Mouse (Mus musculus) CH12.LX (cell line): ENCODE data around the gene Casq2. TPM values are rescaled to one million over a fixed set of nuclear protein-coding genes. Genes with fewer than 3 reads are reported as not detected.

Source experiments
- DNase-seq: peaks from one replicate; pipeline ENCODE4 v3.0.0-alpha.2; 2013; ENCODE audit errors: extremely low read depth
- H3K27ac ChIP-seq: 2 replicates; pipeline ENCODE4 v1.5.1; 2012; ENCODE audit warnings: low read depth, mild to moderate bottlenecking, control low read depth, moderate library complexity; ENCODE audit not compliant: insufficient read depth
- H3K27me3 ChIP-seq: replicated peaks from 2 replicates; pipeline ENCODE3; 2012; ENCODE audit warnings: inconsistent platforms
- H3K36me3 ChIP-seq, 2 experiments: replicated peaks in 1 of 2; 2 replicates each; pipeline versions ENCODE3 to v1.6.1; 2012; ENCODE audit warnings: inconsistent platforms in 1 of 2, low read length in 1 of 2, mild to moderate bottlenecking in 1 of 2, mixed read lengths in 1 of 2, moderate library complexity in 1 of 2; ENCODE audit not compliant: control insufficient read depth in 1 of 2, insufficient read depth in 1 of 2
- H3K4me1 ChIP-seq, 2 experiments: 2 replicates each; pipeline ENCODE4 v1.6.1; 2012; ENCODE audit warnings: inconsistent platforms in 1 of 2, moderate library complexity in 1 of 2; ENCODE audit not compliant: insufficient read depth in 2 of 2, control insufficient read depth in 1 of 2
- H3K4me2 ChIP-seq: 2 replicates; pipeline ENCODE4 v1.6.1; 2012; ENCODE audit warnings: low read depth, mild to moderate bottlenecking, control low read depth; ENCODE audit not compliant: poor library complexity, insufficient read depth, severe bottlenecking
- H3K4me3 ChIP-seq, 3 experiments: fragments of 150-350 bp in 1 of 3; sonication (generic) in 1 of 3; replicated peaks in 1 of 3; 2 replicates each; pipeline versions ENCODE3 to v1.5.1; 2011 to 2012; ENCODE audit warnings: low read depth in 2 of 3, low read length in 2 of 3, mild to moderate bottlenecking in 2 of 3, moderate library complexity in 2 of 3, control low read depth in 1 of 3, improper control_type of control experiment in 1 of 3, inconsistent platforms in 1 of 3, mixed read lengths in 1 of 3; ENCODE audit not compliant: poor library complexity in 1 of 3
- H3K79me2 ChIP-seq: replicated peaks from 2 replicates; pipeline ENCODE4 v1.6.1; 2012; ENCODE audit warnings: mild to moderate bottlenecking, moderate library complexity; ENCODE audit not compliant: control insufficient read depth, poor library complexity, insufficient read depth, severe bottlenecking; ENCODE audit errors: extremely low read depth
- H3K9ac ChIP-seq: 2 replicates; pipeline ENCODE4 v1.6.1; 2012; ENCODE audit warnings: low read depth, mild to moderate bottlenecking, control low read depth, moderate library complexity; ENCODE audit not compliant: insufficient read depth
- H3K9me3 ChIP-seq: replicated peaks from 2 replicates; pipeline ENCODE3; 2012; ENCODE audit warnings: low read length, inconsistent platforms, mixed read lengths
- BHLHE40 ChIP-seq: IDR thresholded peaks from 2 replicates; pipeline ENCODE4 v1.6.1; 2011; ENCODE audit warnings: mild to moderate bottlenecking, low read depth, low read length, improper control_type of control experiment
- CHD1 ChIP-seq: IDR thresholded peaks from 2 replicates; pipeline ENCODE4 v1.6.1; 2012; ENCODE audit warnings: low read depth, low read length, improper control_type of control experiment, inconsistent platforms
- CHD2 ChIP-seq: IDR thresholded peaks from 2 replicates; pipeline ENCODE4 v1.6.1; 2011; ENCODE audit warnings: low read length, improper control_type of control experiment
- CTCF ChIP-seq, 2 experiments: IDR thresholded peaks in 1 of 2; conservative IDR thresholded peaks in 1 of 2; 2 replicates each; pipeline ENCODE4 v1.5.1; 2011 to 2012; ENCODE audit warnings: low read depth in 2 of 2, low read length in 2 of 2, improper control_type of control experiment in 1 of 2, inconsistent platforms in 1 of 2, mild to moderate bottlenecking in 1 of 2, moderate library complexity in 1 of 2
- ELF1 ChIP-seq: IDR thresholded peaks from 2 replicates; pipeline ENCODE4 v1.6.1; 2014; ENCODE audit warnings: low read depth, mild to moderate bottlenecking, inconsistent platforms, low read length, improper control_type of control experiment
- ETS1 ChIP-seq: conservative IDR thresholded peaks from 2 replicates; pipeline ENCODE4 v1.6.1; 2012; ENCODE audit warnings: low read depth, mild to moderate bottlenecking, inconsistent platforms, low read length, improper control_type of control experiment, moderate library complexity
- HCFC1 ChIP-seq: IDR thresholded peaks from 2 replicates; pipeline ENCODE4 v1.6.1; 2012; ENCODE audit warnings: low read depth, mild to moderate bottlenecking, inconsistent platforms, low read length, improper control_type of control experiment
- KAT2A ChIP-seq: IDR thresholded peaks from 2 replicates; pipeline ENCODE4 v1.6.1; 2012; ENCODE audit warnings: low read length, improper control_type of control experiment, inconsistent platforms; ENCODE audit not compliant: insufficient replicate concordance
- MAX ChIP-seq: IDR thresholded peaks from 2 replicates; pipeline ENCODE4 v1.6.1; 2011; ENCODE audit warnings: low read length, improper control_type of control experiment
- MAZ ChIP-seq: IDR thresholded peaks from 2 replicates; pipeline ENCODE4 v1.6.1; 2012; ENCODE audit warnings: low read depth, mild to moderate bottlenecking, inconsistent platforms, low read length, improper control_type of control experiment, moderate library complexity
- MEF2A ChIP-seq: IDR thresholded peaks from 2 replicates; pipeline ENCODE4 v1.6.1; 2014; ENCODE audit warnings: low read depth, mild to moderate bottlenecking, inconsistent platforms, low read length, improper control_type of control experiment, borderline replicate concordance
- MXI1 ChIP-seq: IDR thresholded peaks from 2 replicates; pipeline ENCODE4 v1.6.1; 2011; ENCODE audit warnings: mild to moderate bottlenecking, low read depth, low read length, improper control_type of control experiment
- NELFE ChIP-seq: IDR thresholded peaks from 2 replicates; pipeline ENCODE4 v1.6.1; 2011; ENCODE audit warnings: low read depth, low read length, improper control_type of control experiment
- NRF1 ChIP-seq: IDR thresholded peaks from 2 replicates; pipeline ENCODE4 v1.6.1; 2014; ENCODE audit warnings: low read depth, mild to moderate bottlenecking, inconsistent platforms, low read length, improper control_type of control experiment, moderate library complexity
- RAD21 ChIP-seq: IDR thresholded peaks from 2 replicates; pipeline ENCODE4 v1.6.1; 2011; ENCODE audit warnings: low read depth, mild to moderate bottlenecking, low read length, improper control_type of control experiment, moderate library complexity
- RCOR1 ChIP-seq: conservative IDR thresholded peaks from 2 replicates; pipeline ENCODE4 v1.6.1; 2012; ENCODE audit warnings: low read depth, mild to moderate bottlenecking, inconsistent platforms, low read length, improper control_type of control experiment
- SIN3A ChIP-seq: IDR thresholded peaks from 2 replicates; pipeline ENCODE4 v1.6.1; 2012; ENCODE audit warnings: low read length, improper control_type of control experiment, inconsistent platforms
- TCF12 ChIP-seq: IDR thresholded peaks from 2 replicates; pipeline ENCODE4 v1.6.1; 2014; ENCODE audit warnings: low read depth, mild to moderate bottlenecking, inconsistent platforms, low read length, improper control_type of control experiment
- USF1 ChIP-seq: IDR thresholded peaks from 2 replicates; pipeline ENCODE4 v1.6.1; 2014; ENCODE audit warnings: low read depth, mild to moderate bottlenecking, inconsistent platforms, low read length, improper control_type of control experiment
- ZNF384 ChIP-seq: IDR thresholded peaks from 2 replicates; pipeline ENCODE4 v1.6.1; 2012; ENCODE audit warnings: low read depth, low read length, improper control_type of control experiment, inconsistent platforms
- dilution Hi-C: fragments of 300-500 bp; cut with MboI; formaldehyde crosslinking; loops from 2 replicates; pipeline ENCODE4 v1.14.3; 2020; ENCODE audit warnings: low sequenced_read_pairs; ENCODE audit not compliant: extremely low pct_unique_long_range_greater_than_20kb, extremely low pct_ligation_motif_present
- in situ Hi-C: fragments of 300-500 bp; cut with MboI; formaldehyde crosslinking; loops from 3 replicates; pipeline ENCODE4 v1.14.3; 2019; ENCODE audit warnings: low sequenced_read_pairs, low pct_ligation_motif_present, low pct_unique_long_range_greater_than_20kb, mixed read lengths
- polyA plus RNA-seq: library from polyadenylated mRNA; unstranded; fragments of >175 nt; gene quantifications from 2 replicates; pipeline ENCODE4 v1.2.1, GENCODE M21; 2012; ENCODE audit warnings: low read depth; ENCODE audit not compliant: insufficient read length
- total RNA-seq, 2 experiments: library from RNA; depleted of rRNA; stranded (reverse); fragments of 300-350 nt in 1 of 2; fragments of >200 nt in 1 of 2; gene quantifications; 2 replicates each; pipeline ENCODE4 v1.2.3; 2012 to 2014

The Casq2 gene
- total and polyA plus RNA-seq, 3 experiments = not detected

DNA sequence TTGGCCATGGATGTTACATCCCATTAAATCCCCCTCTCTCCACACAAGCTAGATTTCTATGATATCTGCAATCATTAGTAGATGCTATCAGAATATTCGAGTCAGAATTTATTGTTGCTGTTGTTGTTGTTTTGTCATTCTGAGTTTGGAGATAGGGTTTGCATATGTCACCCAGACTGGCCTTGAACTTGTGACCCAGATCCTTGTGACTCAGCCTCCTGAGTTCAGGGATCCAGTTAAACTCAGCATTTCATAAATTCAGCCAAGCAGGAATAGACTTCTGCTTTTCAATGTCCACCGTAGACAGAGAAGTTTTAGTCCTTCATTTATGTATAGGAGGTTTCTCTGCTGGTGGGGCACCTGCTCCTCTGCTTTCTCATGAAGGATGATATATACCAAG lies 10.8 kb downstream of the Casq2 start:
- H3K79me2 ChIP-seq = no peaks in the 10 kb centered on the region
- TF ChIP-seq KAT2A = no peak
- TF ChIP-seq NRF1 = no peak
- no peak for TF ChIP-seq RCOR1
- TF ChIP-seq, all 38 proteins: peak for 0
- in situ Hi-C loops = no loop called here
- dilution Hi-C loops = no loop called here
- no peak for DNase-seq
- Histone ChIP-seq H3K4me1 (no peaks in the 10 kb centered on the region), H3K9ac (no peak overlapping the region), H3K9me3 (no peaks in the 10 kb centered on the region), H3K27me3 (no peaks in the 10 kb centered on the region), H3K36me3 (no peaks in the 10 kb centered on the region), H3K4me2 (no peak overlapping the region), H3K27ac (no peak overlapping the region), H3K4me3 (no peak overlapping the region)

GRCm38 (mm10) chr3:102099242-102099641 lies 13.0 kb downstream of the Casq2 start:
- H3K27me3 ChIP-seq = no peaks in the 10 kb centered on the region
- in situ Hi-C loops = no loop called here

GRCm38 (mm10) chr3:102099793-102100192 lies 13.6 kb downstream of the Casq2 start:
- in situ Hi-C loops (no loop called here), dilution Hi-C loops (no loop called here)
- Histone ChIP-seq H3K4me3 (no peak overlapping the region), H3K9me3 (no peaks in the 10 kb centered on the region), H3K9ac (no peak overlapping the region), H3K79me2 (no peaks in the 10 kb centered on the region), H3K36me3 (no peaks in the 10 kb centered on the region), H3K27ac (no peak overlapping the region), H3K4me2 (no peak overlapping the region), H3K4me1 (no peaks in the 10 kb centered on the region), H3K27me3 (no peaks in the 10 kb centered on the region)
- no peak for DNase-seq
- no peak for TF ChIP-seq MAZ
- no peak for TF ChIP-seq TCF12
- no peak for TF ChIP-seq ETS1
- TF ChIP-seq HCFC1 = no peak
- no peak for TF ChIP-seq MAX
- TF ChIP-seq RCOR1 = no peak
- no peak for TF ChIP-seq CHD1
- TF ChIP-seq ELF1 = no peak
- TF ChIP-seq NELFE = no peak
- no peak for TF ChIP-seq MEF2A
- TF ChIP-seq SIN3A = no peak
- no peak for TF ChIP-seq ZNF384
- no peak for TF ChIP-seq MXI1
- TF ChIP-seq KAT2A = no peak
- no peak for TF ChIP-seq CHD2
- no peak for TF ChIP-seq USF1
- TF ChIP-seq RAD21 = no peak

More at GRCm38 (mm10) chr3:102099242-102099641, 13.0 kb downstream of the Casq2 start:
- dilution Hi-C loops = no loop called here
- DNase-seq = no peak
- no peak overlapping the region for H3K9ac ChIP-seq
- no peaks in the 10 kb centered on the region for H3K9me3 ChIP-seq
- no peaks in the 10 kb centered on the region for H3K4me1 ChIP-seq
- H3K4me2 ChIP-seq = no peak overlapping the region
- no peak overlapping the region for H3K27ac ChIP-seq
- no peaks in the 10 kb centered on the region for H3K36me3 ChIP-seq
- H3K4me3 ChIP-seq = no peak overlapping the region
- H3K79me2 ChIP-seq = no peaks in the 10 kb centered on the region
- no peak for TF ChIP-seq SIN3A
- no peak for TF ChIP-seq BHLHE40
- no peak for TF ChIP-seq MEF2A
- TF ChIP-seq CHD2 = no peak
- no peak for TF ChIP-seq CTCF (conservative IDR thresholded peaks at IDR 0.05 in 1 of 2, IDR thresholded peaks at IDR 0.05 in 1 of 2; ENCODE audit: low read depth in 2 of 2, low read length in 2 of 2)
